Mouse (Mus musculus): Measurements from ENCODE around the gene Slc27a5. TPM values are rescaled to one million over a fixed set of nuclear protein-coding genes. Genes with fewer than 3 reads are reported as not detected.

The Slc27a5 gene
- polyA plus RNA-seq, 1 experiment from 2014 or later = 1.1 TPM

GRCm38 (mm10) chr7:13031983-13032382 lies 34.0 kb upstream of the Slc27a5 start:
- H3K36me3 ChIP-seq (ENCODE audit: control insufficient read depth, insufficient read depth, low read length) = peaks cover 65% of the 10 kb centered on the region
- H3K4me1 ChIP-seq (replicated peaks; ENCODE audit: control insufficient read depth, insufficient read depth, low read length) = peaks cover 20% of the 10 kb centered on the region
- ATAC-seq (replicated peaks; ENCODE audit: low FRiP score) (no peak), DNase-seq (ENCODE audit: low spot score) (no peak)
- no peak overlapping the region for H3K4me3 ChIP-seq (ENCODE audit: low read depth, low read length)
- H3K9ac ChIP-seq (ENCODE audit: low read depth, low read length) = no peak overlapping the region
- WGBS = 79% methylated on average over 2 of the region's 2 CpGs
- no peak overlapping the region for H3K27ac ChIP-seq (ENCODE audit: low read depth, low read length)
- H3K27me3 ChIP-seq (replicated peaks; ENCODE audit: control insufficient read depth, insufficient read depth, low read length) = no peaks in the 10 kb centered on the region
- no peaks in the 10 kb centered on the region for H3K9me3 ChIP-seq (ENCODE audit: control insufficient read depth, low read length)
- H3K4me2 ChIP-seq = no peak overlapping the region

- peaks cover 22% of the 10 kb centered on the region for H3K4me1 ChIP-seq (replicated peaks; ENCODE audit: control insufficient read depth, insufficient read depth, low read length)
- DNase-seq (ENCODE audit: low spot score) (no peak), ATAC-seq (replicated peaks; ENCODE audit: low FRiP score) (no peak)
- peaks cover 73% of the 10 kb centered on the region for H3K36me3 ChIP-seq (ENCODE audit: control insufficient read depth, insufficient read depth, low read length)
- H3K27me3 ChIP-seq (replicated peaks; ENCODE audit: control insufficient read depth, insufficient read depth, low read length) = no peaks in the 10 kb centered on the region
- H3K4me2 ChIP-seq = no peak overlapping the region
- no peak overlapping the region for H3K9ac ChIP-seq (ENCODE audit: low read depth, low read length)
- WGBS = 83% methylated on average over 5 of the region's 5 CpGs
- no peak overlapping the region for H3K4me3 ChIP-seq (ENCODE audit: low read depth, low read length)
- H3K9me3 ChIP-seq (ENCODE audit: control insufficient read depth, low read length) = no peaks in the 10 kb centered on the region
- no peak overlapping the region for H3K27ac ChIP-seq (ENCODE audit: low read depth, low read length)
Observed at GRCm38 (mm10) chr7:13031069-13031468, 33.1 kb upstream of the Slc27a5 start.

- DNase-seq (ENCODE audit: low spot score) = no peak
- Histone ChIP-seq H3K4me1 (replicated peaks; ENCODE audit: control insufficient read depth, insufficient read depth, low read length) (peaks cover 22% of the 10 kb centered on the region), H3K36me3 (ENCODE audit: control insufficient read depth, insufficient read depth, low read length) (peaks cover 70% of the 10 kb centered on the region), H3K27ac (ENCODE audit: low read depth, low read length) (no peak overlapping the region), H3K9me3 (ENCODE audit: control insufficient read depth, low read length) (no peaks in the 10 kb centered on the region), H3K4me3 (ENCODE audit: low read depth, low read length) (no peak overlapping the region; the same call in 1 of the 2 replicates), H3K27me3 (replicated peaks; ENCODE audit: control insufficient read depth, insufficient read depth, low read length) (no peaks in the 10 kb centered on the region), H3K4me2 (no peak overlapping the region), H3K9ac (ENCODE audit: low read depth, low read length) (no peak overlapping the region)
- no peak for ATAC-seq (replicated peaks; ENCODE audit: low FRiP score)
- 97% methylated on average over 4 of the region's 4 CpGs for WGBS
Observed at GRCm38 (mm10) chr7:13028986-13029385, 31.0 kb upstream of the Slc27a5 start.

GRCm38 (mm10) chr7:13025511-13026112 lies 27.6 kb upstream of the Slc27a5 start:
- peak overlapping the region; percentile 100 for H3K27ac ChIP-seq (ENCODE audit: low read depth, low read length)
- no peak for ATAC-seq (replicated peaks; ENCODE audit: low FRiP score)
- 32% methylated on average over 4 of the region's 4 CpGs for WGBS

DNA sequence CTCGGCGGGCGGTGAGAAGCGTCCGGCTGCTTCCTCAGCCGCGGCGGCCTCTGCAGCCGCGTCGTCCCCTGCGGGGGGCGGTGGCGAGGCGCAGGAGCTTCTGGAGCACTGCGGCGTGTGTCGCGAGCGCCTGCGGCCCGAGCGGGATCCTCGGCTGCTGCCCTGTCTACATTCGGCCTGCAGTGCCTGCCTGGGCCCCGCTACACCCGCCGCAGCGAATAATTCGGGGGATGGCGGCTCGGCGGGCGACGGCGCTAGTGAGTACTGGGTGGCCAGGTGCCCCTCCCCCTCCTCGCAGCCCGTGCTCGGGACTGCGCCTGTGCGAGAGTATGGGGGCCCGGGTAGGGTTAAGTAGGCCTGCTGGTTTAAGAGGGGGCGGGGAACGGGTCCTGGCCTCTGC lies 26.8 kb upstream of the Slc27a5 start:
- H3K9ac ChIP-seq (ENCODE audit: low read depth, low read length) = peak overlapping the region; percentile 99
- peaks cover 26% of the 10 kb centered on the region for H3K4me1 ChIP-seq (replicated peaks; ENCODE audit: control insufficient read depth, insufficient read depth, low read length)
- H3K4me2 ChIP-seq = peak overlapping the region; percentile 100
- peak; percentile 76 for DNase-seq (ENCODE audit: low spot score)
- WGBS = under 1% methylated on average over 37 of the region's 44 CpGs
- no peaks in the 10 kb centered on the region for H3K27me3 ChIP-seq (replicated peaks; ENCODE audit: control insufficient read depth, insufficient read depth, low read length)
- H3K27ac ChIP-seq (ENCODE audit: low read depth, low read length) = peak overlapping the region; percentile 100
- no peaks in the 10 kb centered on the region for H3K9me3 ChIP-seq (ENCODE audit: control insufficient read depth, low read length)
- peak; percentile 67 for ATAC-seq (replicated peaks; ENCODE audit: low FRiP score)
- peaks cover 45% of the 10 kb centered on the region for H3K36me3 ChIP-seq (ENCODE audit: control insufficient read depth, insufficient read depth, low read length)
- H3K4me3 ChIP-seq (ENCODE audit: low read depth, low read length) = peak overlapping the region; percentile 98

More at GRCm38 (mm10) chr7:13025511-13026112, 27.6 kb upstream of the Slc27a5 start:
- Histone ChIP-seq H3K9me3 (ENCODE audit: control insufficient read depth, low read length) (no peaks in the 10 kb centered on the region), H3K9ac (ENCODE audit: low read depth, low read length) (peak overlapping the region; percentile 99), H3K4me1 (replicated peaks; ENCODE audit: control insufficient read depth, insufficient read depth, low read length) (peaks cover 26% of the 10 kb centered on the region), H3K36me3 (ENCODE audit: control insufficient read depth, insufficient read depth, low read length) (peaks cover 53% of the 10 kb centered on the region), H3K4me2 (peak overlapping the region; percentile 100), H3K27me3 (replicated peaks; ENCODE audit: control insufficient read depth, insufficient read depth, low read length) (no peaks in the 10 kb centered on the region), H3K4me3 (ENCODE audit: low read depth, low read length) (peak overlapping the region; percentile 98)
- DNase-seq (ENCODE audit: low spot score) = no peak

DNA sequence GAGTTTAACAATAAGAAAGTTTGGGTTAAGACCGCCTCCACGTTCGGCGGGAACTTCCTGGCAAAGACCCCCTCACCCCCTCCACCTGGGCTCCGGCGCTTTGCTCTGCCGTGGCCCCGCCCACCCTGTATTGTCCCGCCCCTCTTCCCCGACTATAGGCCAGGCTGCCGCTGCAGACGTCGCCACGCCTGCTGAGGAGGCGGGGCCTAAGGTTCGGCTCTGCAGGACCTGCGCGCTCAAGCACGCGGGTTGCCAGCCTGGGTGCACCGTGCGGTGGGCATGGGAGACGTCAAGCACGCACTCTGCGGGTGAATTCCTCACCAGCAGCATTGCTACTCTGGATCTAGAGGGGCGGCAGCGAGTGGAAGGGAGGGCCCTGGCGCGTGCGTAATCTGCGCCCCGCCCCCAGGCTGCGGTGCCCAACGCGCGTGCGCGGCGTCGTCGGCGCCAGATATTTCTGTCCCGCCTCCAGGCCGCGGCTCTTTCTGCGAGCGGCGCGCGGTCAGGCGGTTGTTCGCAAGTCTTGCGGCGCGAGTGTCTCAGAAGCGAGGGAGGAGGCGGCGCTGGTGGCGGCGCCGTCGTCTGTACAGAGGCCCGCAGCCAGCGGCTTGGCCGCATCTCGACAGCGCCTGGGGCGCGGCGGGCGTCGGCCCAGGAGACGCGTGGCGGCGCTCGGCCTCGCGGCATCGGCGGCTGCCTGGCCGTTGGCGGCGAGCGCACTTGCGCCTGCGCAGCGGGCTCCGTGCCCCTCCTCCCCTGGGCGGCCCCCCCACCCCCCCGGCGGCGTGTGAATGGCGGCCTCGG lies 26.1 kb upstream of the Slc27a5 start:
- DNase-seq (ENCODE audit: low spot score) (peak; percentile 94), ATAC-seq (replicated peaks; ENCODE audit: low FRiP score) (peak; percentile 81)
- H3K4me1 ChIP-seq (replicated peaks; ENCODE audit: control insufficient read depth, insufficient read depth, low read length) = peaks cover 26% of the 10 kb centered on the region
- H3K27ac ChIP-seq (ENCODE audit: low read depth, low read length) = peak overlapping the region; percentile 100
- no peaks in the 10 kb centered on the region for H3K27me3 ChIP-seq (replicated peaks; ENCODE audit: control insufficient read depth, insufficient read depth, low read length)
- peaks cover 38% of the 10 kb centered on the region for H3K36me3 ChIP-seq (ENCODE audit: control insufficient read depth, insufficient read depth, low read length)
- WGBS = under 1% methylated on average over 87 of the region's 95 CpGs
- peak overlapping the region; percentile 98 for H3K4me3 ChIP-seq (ENCODE audit: low read depth, low read length)
- H3K9ac ChIP-seq (ENCODE audit: low read depth, low read length) = peak overlapping the region; percentile 99
- H3K4me2 ChIP-seq = peak overlapping the region; percentile 100
- no peaks in the 10 kb centered on the region for H3K9me3 ChIP-seq (ENCODE audit: control insufficient read depth, low read length)

DNA sequence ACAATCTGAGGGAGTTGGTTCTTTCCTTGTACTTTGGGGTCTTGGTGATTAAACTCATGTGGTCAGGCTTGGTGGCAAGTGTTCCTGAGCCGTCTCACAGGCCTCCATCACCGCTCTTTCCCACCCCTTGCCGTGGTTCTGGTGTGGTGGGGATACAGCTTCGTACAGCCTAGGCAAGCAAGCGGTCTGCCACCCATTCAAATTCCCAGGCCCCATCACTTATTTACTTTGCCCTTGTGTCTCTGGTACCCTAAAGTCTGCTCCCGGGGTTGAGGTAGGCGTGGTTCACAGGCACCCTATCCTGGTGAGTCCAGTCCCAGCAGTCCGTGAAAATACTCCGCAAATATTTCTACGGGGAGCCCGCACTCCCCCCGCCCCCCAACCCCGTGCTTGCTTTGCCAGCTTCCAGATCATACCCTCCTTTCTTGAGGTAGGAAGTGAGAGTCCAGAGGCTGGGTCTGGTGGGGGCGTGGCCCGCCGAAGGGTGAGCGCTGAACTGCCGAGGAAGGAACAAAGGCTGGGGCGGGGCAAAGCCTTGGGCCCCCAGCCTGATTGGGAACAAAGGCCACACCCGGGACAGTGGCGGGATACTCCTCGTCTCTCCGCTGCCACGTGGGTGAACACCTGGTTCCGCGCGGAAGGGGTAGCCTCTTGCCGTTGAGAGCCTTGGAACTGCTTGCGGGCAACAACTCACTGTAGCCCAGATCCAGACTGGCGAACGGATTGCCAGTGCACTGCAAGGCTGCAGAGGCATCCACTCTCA lies 25.0 kb upstream of the Slc27a5 start:
- Histone ChIP-seq H3K4me1 (replicated peaks; ENCODE audit: control insufficient read depth, insufficient read depth, low read length) (peaks cover 26% of the 10 kb centered on the region), H3K9me3 (ENCODE audit: control insufficient read depth, low read length) (no peaks in the 10 kb centered on the region), H3K9ac (ENCODE audit: low read depth, low read length) (peak overlapping the region; percentile 99), H3K36me3 (ENCODE audit: control insufficient read depth, insufficient read depth, low read length) (peaks cover 27% of the 10 kb centered on the region), H3K4me3 (ENCODE audit: low read depth, low read length) (peak overlapping the region; percentile 98), H3K27ac (ENCODE audit: low read depth, low read length) (peak overlapping the region; percentile 100), H3K27me3 (replicated peaks; ENCODE audit: control insufficient read depth, insufficient read depth, low read length) (no peaks in the 10 kb centered on the region), H3K4me2 (peak overlapping the region; percentile 100)
- WGBS = 5% methylated on average over 31 of the region's 31 CpGs
- DNase-seq (ENCODE audit: low spot score) = peak; percentile 87
- ATAC-seq (replicated peaks; ENCODE audit: low FRiP score) = peak; percentile 64

- Histone ChIP-seq H3K4me2 (no peak overlapping the region), H3K27ac (ENCODE audit: low read depth, low read length) (no peak overlapping the region), H3K4me1 (replicated peaks; ENCODE audit: control insufficient read depth, insufficient read depth, low read length) (0 out of 2 replicates have a peak, but pooled peaks cover 2% of the 10 kb centered on the region), H3K36me3 (ENCODE audit: control insufficient read depth, insufficient read depth, low read length) (no peaks in the 10 kb centered on the region), H3K4me3 (ENCODE audit: low read depth, low read length) (no peak overlapping the region), H3K27me3 (replicated peaks; ENCODE audit: control insufficient read depth, insufficient read depth, low read length) (no peaks in the 10 kb centered on the region), H3K9ac (ENCODE audit: low read depth, low read length) (no peak overlapping the region), H3K9me3 (ENCODE audit: control insufficient read depth, low read length) (no peaks in the 10 kb centered on the region)
- ATAC-seq (replicated peaks; ENCODE audit: low FRiP score) (no peak), DNase-seq (ENCODE audit: low spot score) (no peak)
- 76% methylated on average over 1 of the region's 1 CpGs for WGBS
Observed at GRCm38 (mm10) chr7:13015217-13015616, 17.2 kb upstream of the Slc27a5 start.

Measured in liver, embryonic 11.5 days (tissue).